Mouse (Mus musculus) MEL (cell line): ENCODE data around the gene Ppp1r1c. TPM values are rescaled to one million over a fixed set of nuclear protein-coding genes. Genes with fewer than 3 reads are reported as not detected.

Experiments used
- DNase-seq: peaks from one replicate; pipeline ENCODE4 v3.0.0; 2011; ENCODE audit warnings: low read depth, low spot score
- H3K27ac ChIP-seq: 2 replicates; pipeline ENCODE4 v1.5.1; 2012; ENCODE audit warnings: low read depth, mild to moderate bottlenecking, control low read depth, low read length, moderate library complexity; ENCODE audit not compliant: control insufficient read depth
- H3K27me3 ChIP-seq, 2 experiments: fragments of 150-350 bp in 1 of 2; sonication (generic) in 1 of 2; 2 replicates each; pipeline ENCODE4 v1.6.1; 2012; ENCODE audit warnings: low read length in 2 of 2, mild to moderate bottlenecking in 2 of 2, improper control_type of control experiment in 1 of 2, moderate library complexity in 1 of 2; ENCODE audit not compliant: insufficient read depth in 2 of 2, control insufficient read depth in 1 of 2
- H3K36me3 ChIP-seq, 2 experiments: 2 replicates each; pipeline ENCODE4 v1.6.1; 2012 to 2014; ENCODE audit warnings: low read length in 2 of 2, improper control_type of control experiment in 1 of 2, inconsistent platforms in 1 of 2, mild to moderate bottlenecking in 1 of 2; ENCODE audit not compliant: insufficient read depth in 2 of 2, control insufficient read depth in 1 of 2
- H3K4me1 ChIP-seq, 2 experiments: fragments of 150-350 bp in 1 of 2; sonication (generic) in 1 of 2; 2 replicates each; pipeline ENCODE4 v1.6.1; 2012; ENCODE audit warnings: low read length in 2 of 2, improper control_type of control experiment in 1 of 2, mild to moderate bottlenecking in 1 of 2; ENCODE audit not compliant: insufficient read depth in 2 of 2, control insufficient read depth in 1 of 2
- H3K4me3 ChIP-seq, 2 experiments: fragments of 150-350 bp in 1 of 2; sonication (generic) in 1 of 2; 2 replicates each; pipeline ENCODE4 v1.5.1; 2012; ENCODE audit warnings: low read depth in 2 of 2, low read length in 2 of 2, mild to moderate bottlenecking in 2 of 2, moderate library complexity in 2 of 2, control low read depth in 1 of 2, improper control_type of control experiment in 1 of 2; ENCODE audit not compliant: control insufficient read depth in 1 of 2, insufficient read depth in 1 of 2
- H3K79me2 ChIP-seq: 2 replicates; pipeline ENCODE4 v1.6.1; 2012; ENCODE audit warnings: mild to moderate bottlenecking, low read length, moderate library complexity; ENCODE audit not compliant: control insufficient read depth, poor library complexity, insufficient read depth
- H3K9ac ChIP-seq: 2 replicates; pipeline ENCODE4 v1.6.1; 2012; ENCODE audit warnings: low read depth, mild to moderate bottlenecking, control low read depth, low read length, moderate library complexity; ENCODE audit not compliant: control insufficient read depth, poor library complexity, severe bottlenecking
- H3K9me3 ChIP-seq: fragments of 150-350 bp; sonication (generic); replicated peaks from 2 replicates; pipeline ENCODE4 v1.6.1; 2012; ENCODE audit warnings: mild to moderate bottlenecking, low read length, improper control_type of control experiment, moderate library complexity; ENCODE audit not compliant: insufficient read depth
- BHLHE40 ChIP-seq: IDR thresholded peaks from 2 replicates; pipeline ENCODE4 v1.6.1; 2012; ENCODE audit warnings: low read depth, mild to moderate bottlenecking, inconsistent platforms, low read length, improper control_type of control experiment, borderline replicate concordance
- CHD1 ChIP-seq: IDR thresholded peaks from 2 replicates; pipeline ENCODE4 v1.6.1; 2012; ENCODE audit warnings: low read depth, mild to moderate bottlenecking, inconsistent platforms, low read length, improper control_type of control experiment
- CHD2 ChIP-seq: IDR thresholded peaks from 2 replicates; pipeline ENCODE4 v1.6.1; 2011; ENCODE audit warnings: low read length, improper control_type of control experiment
- E2F4 ChIP-seq: IDR thresholded peaks from 2 replicates; pipeline ENCODE4 v1.6.1; 2011; ENCODE audit warnings: low read depth, low read length, improper control_type of control experiment, borderline replicate concordance
- ELF1 ChIP-seq: IDR thresholded peaks from 2 replicates; pipeline ENCODE4 v1.6.1; 2014; ENCODE audit warnings: low read depth, mild to moderate bottlenecking, inconsistent platforms, low read length, improper control_type of control experiment, moderate library complexity
- EP300 ChIP-seq, 2 experiments: IDR thresholded peaks; 2 replicates each; pipeline ENCODE4 v1.6.1; 2011; ENCODE audit warnings: improper control_type of control experiment in 2 of 2, low read length in 2 of 2, low read depth in 1 of 2, mild to moderate bottlenecking in 1 of 2
- ETS1 ChIP-seq: IDR thresholded peaks from 2 replicates; pipeline ENCODE4 v1.6.1; 2012; ENCODE audit warnings: low read depth, mild to moderate bottlenecking, inconsistent platforms, low read length, improper control_type of control experiment, moderate library complexity
- GATA1 ChIP-seq: IDR thresholded peaks from 2 replicates; pipeline ENCODE4 v1.6.1; 2011; ENCODE audit warnings: low read depth, low read length, improper control_type of control experiment
- KAT2A ChIP-seq: conservative IDR thresholded peaks from 2 replicates; pipeline ENCODE4 v1.6.1; 2012; ENCODE audit warnings: low read depth, low read length, improper control_type of control experiment, inconsistent platforms
- MAFK ChIP-seq: IDR thresholded peaks from 2 replicates; pipeline ENCODE4 v1.6.1; 2011; ENCODE audit warnings: low read depth, mild to moderate bottlenecking, low read length, improper control_type of control experiment, borderline replicate concordance
- MAX ChIP-seq: IDR thresholded peaks from 2 replicates; pipeline ENCODE4 v1.6.1; 2011; ENCODE audit warnings: low read length, improper control_type of control experiment
- MXI1 ChIP-seq: IDR thresholded peaks from 2 replicates; pipeline ENCODE4 v1.6.1; 2011; ENCODE audit warnings: mild to moderate bottlenecking, low read depth, low read length, improper control_type of control experiment
- MYB ChIP-seq: IDR thresholded peaks from 2 replicates; pipeline ENCODE4 v1.6.1; 2011; ENCODE audit warnings: mild to moderate bottlenecking, low read depth, low read length, improper control_type of control experiment
- POLR2A ChIP-seq, 2 experiments: IDR thresholded peaks; 2 replicates each; pipeline ENCODE4 v1.6.1; 2011 to 2012; ENCODE audit warnings: low read length in 2 of 2, mild to moderate bottlenecking in 2 of 2, control low read depth in 1 of 2, improper control_type of control experiment in 1 of 2, low read depth in 1 of 2, moderate library complexity in 1 of 2; ENCODE audit not compliant: control insufficient read depth in 1 of 2, insufficient read depth in 1 of 2, poor library complexity in 1 of 2
- RAD21 ChIP-seq: IDR thresholded peaks from 2 replicates; pipeline ENCODE4 v1.6.1; 2011; ENCODE audit warnings: mild to moderate bottlenecking, low read depth, low read length, improper control_type of control experiment
- RCOR1 ChIP-seq: IDR thresholded peaks from 2 replicates; pipeline ENCODE4 v1.6.1; 2012; ENCODE audit warnings: low read depth, mild to moderate bottlenecking, inconsistent platforms, low read length, improper control_type of control experiment
- SMC3 ChIP-seq: IDR thresholded peaks from 2 replicates; pipeline ENCODE4 v1.6.1; 2011; ENCODE audit warnings: low read depth, low read length, improper control_type of control experiment
- TAL1 ChIP-seq: IDR thresholded peaks from 2 replicates; pipeline ENCODE4 v1.6.1; 2012; ENCODE audit warnings: mild to moderate bottlenecking, inconsistent platforms, low read length, moderate library complexity, mixed read lengths
- USF2 ChIP-seq, 2 experiments: IDR thresholded peaks; 2 replicates each; pipeline ENCODE4 v1.6.1; 2011 to 2012; ENCODE audit warnings: improper control_type of control experiment in 2 of 2, low read length in 2 of 2, borderline replicate concordance in 1 of 2, inconsistent platforms in 1 of 2, low read depth in 1 of 2, mild to moderate bottlenecking in 1 of 2; ENCODE audit not compliant: insufficient read depth in 1 of 2
- ZC3H11A ChIP-seq: IDR thresholded peaks from 2 replicates; pipeline ENCODE4 v1.6.1; 2012; ENCODE audit warnings: low read depth, mild to moderate bottlenecking, inconsistent platforms, low read length, improper control_type of control experiment
- ZNF384 ChIP-seq: IDR thresholded peaks from 2 replicates; pipeline ENCODE4 v1.6.1; 2012; ENCODE audit warnings: low read depth, mild to moderate bottlenecking, inconsistent platforms, low read length, improper control_type of control experiment
- polyA plus RNA-seq, 2 experiments: library from polyadenylated mRNA; stranded (reverse) in 1 of 2; unstranded in 1 of 2; fragments of >175 nt in 1 of 2; fragments of >200 nt in 1 of 2; gene quantifications; 2 replicates each; pipeline versions ENCODE4 v1.2.1 to v1.2.4; 2012; ENCODE audit warnings: low replicate concordance in 2 of 2, low read depth in 1 of 2; ENCODE audit not compliant: insufficient read length in 2 of 2, insufficient read depth in 1 of 2, missing spikeins in 1 of 2
- total RNA-seq: library from RNA; depleted of rRNA; stranded (reverse); fragments of 300-350 nt; gene quantifications from 2 replicates; pipeline ENCODE4 v1.2.3, GENCODE M21; 2012

Gene Ppp1r1c
- total and polyA plus RNA-seq, 3 experiments: not detected

- Histone ChIP-seq H3K4me1 (peaks cover 9 to 13% of the 10 kb centered on the region in 2 experiments), H3K27me3 (peaks cover 7% of the 10 kb centered on the region in 2 experiments; a peak in 3 of 4 replicates), H3K4me3 (no peak overlapping the region), H3K27ac (no peak overlapping the region), H3K9ac (no peak overlapping the region), H3K36me3 (peaks cover 0 to 21% of the 10 kb centered on the region in 2 experiments; a peak in 2 of 4 replicates), H3K79me2 (no peaks in the 10 kb centered on the region), H3K9me3 (no peaks in the 10 kb centered on the region)
- DNase-seq: no peak
- TF ChIP-seq ZC3H11A: no peak
- TF ChIP-seq BHLHE40: no peak
- TF ChIP-seq KAT2A: no peak
- TF ChIP-seq ELF1: no peak
- TF ChIP-seq ETS1: no peak
- no peak for TF ChIP-seq MXI1
- TF ChIP-seq TAL1: no peak
- TF ChIP-seq ZNF384: no peak
- TF ChIP-seq E2F4: no peak
- no peak for TF ChIP-seq RAD21
- TF ChIP-seq CHD1: no peak
- TF ChIP-seq RCOR1: no peak
- no peak for TF ChIP-seq MYB
- no peak for TF ChIP-seq MAX
- TF ChIP-seq CHD2: no peak
- TF ChIP-seq SMC3: no peak
- no peak for TF ChIP-seq USF2 (IDR thresholded peaks at IDR 0.05; ENCODE audit: borderline replicate concordance in 1 of 2, insufficient read depth in 1 of 2, low read depth in 1 of 2, low read length in 2 of 2)
Observed at GRCm38 (mm10) chr2:79765723-79766122, 58.1 kb downstream of the Ppp1r1c start.

- Histone ChIP-seq H3K4me1 (peaks cover 3 to 5% of the 10 kb centered on the region in 2 experiments; a peak in 3 of 4 replicates), H3K9me3 (no peaks in the 10 kb centered on the region), H3K27me3 (peaks cover 8 to 11% of the 10 kb centered on the region in 2 experiments; a peak in 3 of 4 replicates), H3K36me3 (peaks cover 0 to 14% of the 10 kb centered on the region in 2 experiments; a peak in 2 of 4 replicates), H3K4me3 (no peak overlapping the region)
- DNase-seq: no peak
- TF ChIP-seq EP300 (IDR thresholded peaks at IDR 0.05; ENCODE audit: low read depth in 1 of 2, low read length in 2 of 2): no peak
- TF ChIP-seq GATA1: no peak
- TF ChIP-seq MAFK: no peak
- no peak for TF ChIP-seq POLR2A (IDR thresholded peaks at IDR 0.05; ENCODE audit: control insufficient read depth in 1 of 2, insufficient read depth in 1 of 2, low read depth in 1 of 2, low read length in 2 of 2, poor library complexity in 1 of 2)
- TF ChIP-seq CHD1: no peak
- TF ChIP-seq, all 39 proteins: peak for 0
- no peak overlapping the region for H3K27ac ChIP-seq
- H3K79me2 ChIP-seq: no peaks in the 10 kb centered on the region
- no peak overlapping the region for H3K9ac ChIP-seq
Observed at GRCm38 (mm10) chr2:79768625-79769024, 61.0 kb downstream of the Ppp1r1c start.
